Comparison of ENCODE assay signal across 34 mouse cellular contexts in genomic region chr15:82192617-82193016, GRCm38 (mm10). TPM values are rescaled to one million over a fixed set of nuclear protein-coding genes. Genes with fewer than 3 reads are reported as not detected.
DNase-seq lines count a peak whose midpoint lies in the region; ATAC-seq and TF ChIP-seq lines count a peak whose summit lies in the region.
"Had no signal": no experiment of that assay in that cellular context is flagged by ENCODE, and none has a peak within 500 bp of the region (broad histone marks: within the 10 kb centered on the region; RNA-seq: fewer than 3 reads in every experiment).

No protein-coding gene starts in this region.

- peaks cover 19% of the 10 kb centered on the region for H3K79me2 ChIP-seq in myocyte (ENCODE audit: control insufficient read depth, insufficient read depth)

- H3K4me3 ChIP-seq in hindbrain, postnatal 0 days (ENCODE audit: low read length) = no peak overlapping the region
- H3K4me3 ChIP-seq in hindbrain, embryonic 16.5 days (ENCODE audit: low read length) = no peak overlapping the region
- H3K4me3 ChIP-seq in midbrain, embryonic 13.5 days (replicated peaks) = no peak overlapping the region
- no peak overlapping the region for H3K4me3 ChIP-seq in midbrain, embryonic 15.5 days
- H3K4me3 ChIP-seq in myocyte = no peak overlapping the region
- no peak overlapping the region for H3K4me3 ChIP-seq in intestine, postnatal 0 days (ENCODE audit: low read depth, low read length)
- H3K4me3 ChIP-seq: embryonic facial prominence, embryonic 12.5 days; erythroblast, embryonic 14.5 days; forebrain, embryonic 13.5 days; hindbrain, embryonic 12.5 days; kidney, embryonic 15.5 days had no signal

- H3K27me3 ChIP-seq in hindbrain, postnatal 0 days (ENCODE audit: insufficient read depth, low read length) = no peaks in the 10 kb centered on the region
- no peaks in the 10 kb centered on the region for H3K27me3 ChIP-seq in hindbrain, embryonic 16.5 days (replicated peaks; ENCODE audit: control insufficient read depth, insufficient read depth, low read length)
- H3K27me3 ChIP-seq in midbrain, embryonic 13.5 days = no peaks in the 10 kb centered on the region
- H3K27me3 ChIP-seq in midbrain, embryonic 15.5 days (replicated peaks) = no peaks in the 10 kb centered on the region
- H3K27me3 ChIP-seq in myocyte (ENCODE audit: control insufficient read depth, insufficient read depth, insufficient read length) = no peaks in the 10 kb centered on the region
- no peaks in the 10 kb centered on the region for H3K27me3 ChIP-seq in intestine, postnatal 0 days (replicated peaks; ENCODE audit: control insufficient read depth, insufficient read depth, low read length)
- H3K27me3 ChIP-seq: embryonic facial prominence, embryonic 12.5 days; forebrain, embryonic 13.5 days; hindbrain, embryonic 12.5 days; kidney, embryonic 15.5 days had no signal

- H3K4me2 ChIP-seq in hindbrain, postnatal 0 days (ENCODE audit: low read depth, low read length) = no peak overlapping the region
- H3K4me2 ChIP-seq in hindbrain, embryonic 16.5 days (ENCODE audit: low read length) = no peak overlapping the region
- no peak overlapping the region for H3K4me2 ChIP-seq in midbrain, embryonic 13.5 days (replicated peaks)
- H3K4me2 ChIP-seq in midbrain, embryonic 15.5 days = no peak overlapping the region
- H3K4me2 ChIP-seq in myocyte (ENCODE audit: low read depth) = no peak overlapping the region
- H3K4me2 ChIP-seq in intestine, postnatal 0 days (replicated peaks; ENCODE audit: low read depth) = no peak overlapping the region
- H3K4me2 ChIP-seq: embryonic facial prominence, embryonic 12.5 days; forebrain, embryonic 13.5 days; heart, embryonic 11.5 days; hindbrain, embryonic 12.5 days; kidney, embryonic 15.5 days had no signal

- DNase-seq in hindbrain, postnatal 0 days (ENCODE audit: low spot score) = no peak
- DNase-seq in testis, postnatal 14 days (ENCODE audit: low spot score) = no peak
- DNase-seq: adrenal gland, adult 8-10 months; cerebellum, adult 8-10 months; gastrocnemius, postnatal 36 days; heart, adult 18-20 months; heart, postnatal 36 days; kidney, adult 11 months; kidney, postnatal 25 days; liver; lung, adult 18-20 months; lung, postnatal 10 days; midbrain, embryonic 14.5 days; right cerebral cortex, postnatal 4 days; thymus, adult 2 months; thymus, postnatal 36 days had no signal

- no peak overlapping the region for H3ac ChIP-seq in myocyte (ENCODE audit: control insufficient read depth, insufficient read length)

- H3K27ac ChIP-seq in hindbrain, postnatal 0 days = 0 out of 2 replicates have a peak overlapping the region, but pooled peaks have one; percentile 7
- no peak overlapping the region for H3K27ac ChIP-seq in hindbrain, embryonic 16.5 days (ENCODE audit: low read depth, low read length)
- 0 out of 2 replicates have a peak overlapping the region, but pooled peaks have one; percentile 6 for H3K27ac ChIP-seq in midbrain, embryonic 13.5 days
- H3K27ac ChIP-seq in midbrain, embryonic 15.5 days = no peak overlapping the region
- H3K27ac ChIP-seq in intestine, postnatal 0 days (ENCODE audit: low read depth, low read length) = no peak overlapping the region
- H3K27ac ChIP-seq: embryonic facial prominence, embryonic 12.5 days; forebrain, embryonic 13.5 days; hindbrain, embryonic 12.5 days; kidney, embryonic 15.5 days; macrophage; stomach, postnatal 0 days had no signal

- no peak overlapping the region for H3K9ac ChIP-seq in hindbrain, postnatal 0 days (replicated peaks; ENCODE audit: low read length)
- H3K9ac ChIP-seq in hindbrain, embryonic 16.5 days (ENCODE audit: low read depth, low read length) = no peak overlapping the region
- no peak overlapping the region for H3K9ac ChIP-seq in midbrain, embryonic 13.5 days (replicated peaks)
- no peak overlapping the region for H3K9ac ChIP-seq in midbrain, embryonic 15.5 days
- no peak overlapping the region for H3K9ac ChIP-seq in intestine, postnatal 0 days (ENCODE audit: low read depth, low read length)
- H3K9ac ChIP-seq: embryonic facial prominence, embryonic 12.5 days; forebrain, embryonic 13.5 days; hindbrain, embryonic 12.5 days; kidney, embryonic 15.5 days had no signal

- 0 out of 2 replicates have a peak, but pooled peaks have one; percentile 21 for ATAC-seq in hindbrain, postnatal 0 days
- no peak for ATAC-seq in hindbrain, embryonic 16.5 days
- ATAC-seq in midbrain, embryonic 13.5 days = no peak
- no peak for ATAC-seq in midbrain, embryonic 15.5 days (replicated peaks)
- ATAC-seq in intestine, postnatal 0 days = no peak
- ATAC-seq: forebrain, embryonic 13.5 days had no signal

- H3K9me3 ChIP-seq in hindbrain, postnatal 0 days (ENCODE audit: low read length) = no peaks in the 10 kb centered on the region
- H3K9me3 ChIP-seq in hindbrain, embryonic 16.5 days (ENCODE audit: control insufficient read depth, low read length) = no peaks in the 10 kb centered on the region
- H3K9me3 ChIP-seq in midbrain, embryonic 13.5 days = no peaks in the 10 kb centered on the region
- no peaks in the 10 kb centered on the region for H3K9me3 ChIP-seq in midbrain, embryonic 15.5 days
- H3K9me3 ChIP-seq in intestine, postnatal 0 days (ENCODE audit: control insufficient read depth) = no peaks in the 10 kb centered on the region
- H3K9me3 ChIP-seq: embryonic facial prominence, embryonic 12.5 days; forebrain, embryonic 13.5 days; hindbrain, embryonic 12.5 days; kidney, embryonic 15.5 days had no signal

- TF ChIP-seq POLR2A in myocyte (IDR thresholded peaks at IDR 0.05; ENCODE audit: insufficient read length, low read depth) = peak; percentile 9

- no peak for TF ChIP-seq CTCF in hindbrain, postnatal 0 days (IDR thresholded peaks at IDR 0.05; ENCODE audit: low read depth)
- no peak for TF ChIP-seq CTCF in intestine, postnatal 0 days (IDR thresholded peaks at IDR 0.05; ENCODE audit: low read depth)

- WGBS in hindbrain, postnatal 0 days = 66% methylated on average over 8 of the region's 8 CpGs
- 79% methylated on average over 8 of the region's 8 CpGs for WGBS in hindbrain, embryonic 16.5 days
- WGBS in midbrain, embryonic 13.5 days = 81% methylated on average over 8 of the region's 8 CpGs
- 79% methylated on average over 8 of the region's 8 CpGs for WGBS in midbrain, embryonic 15.5 days
- WGBS in intestine, postnatal 0 days = 90% methylated on average over 8 of the region's 8 CpGs

- H3K36me3 ChIP-seq in hindbrain, postnatal 0 days (ENCODE audit: insufficient read depth, low read length) = peaks cover 62% of the 10 kb centered on the region
- peaks cover 63% of the 10 kb centered on the region for H3K36me3 ChIP-seq in hindbrain, embryonic 16.5 days (ENCODE audit: control insufficient read depth, insufficient read depth, low read length)
- peaks cover 96% of the 10 kb centered on the region for H3K36me3 ChIP-seq in midbrain, embryonic 13.5 days
- H3K36me3 ChIP-seq in midbrain, embryonic 15.5 days (replicated peaks) = peaks cover 65% of the 10 kb centered on the region
- H3K36me3 ChIP-seq in myocyte (ENCODE audit: control insufficient read depth, insufficient read depth) = peaks cover 81% of the 10 kb centered on the region
- H3K36me3 ChIP-seq in intestine, postnatal 0 days (ENCODE audit: control insufficient read depth, insufficient read depth) = peaks cover 85% of the 10 kb centered on the region

- no peaks in the 10 kb centered on the region for H3K4me1 ChIP-seq in hindbrain, postnatal 0 days (ENCODE audit: insufficient read depth, low read length)
- H3K4me1 ChIP-seq in hindbrain, embryonic 16.5 days (ENCODE audit: control insufficient read depth, insufficient read depth, low read depth, low read length) = no peaks in the 10 kb centered on the region
- no peaks in the 10 kb centered on the region for H3K4me1 ChIP-seq in midbrain, embryonic 13.5 days (replicated peaks)
- no peaks in the 10 kb centered on the region for H3K4me1 ChIP-seq in midbrain, embryonic 15.5 days
- H3K4me1 ChIP-seq in intestine, postnatal 0 days (replicated peaks; ENCODE audit: control insufficient read depth, insufficient read depth, low read length) = no peaks in the 10 kb centered on the region
- H3K4me1 ChIP-seq: embryonic facial prominence, embryonic 12.5 days; forebrain, embryonic 13.5 days; hindbrain, embryonic 12.5 days had no signal

RNA-seq across cellular contexts. Expression of gene Shisa8, which starts 20.0 kb away (rescaled TPM):
- 34.7 and 36.0 TPM in 2 replicates for total RNA-seq in hindbrain, postnatal 0 days (2014; rRNA removed)
- 7.5 and 9.2 TPM in 2 replicates for polyA plus RNA-seq in hindbrain, postnatal 0 days (2015; fragmentation: Nextera tagmentation; extraction: Ambion mirVana)
- polyA plus RNA-seq in hindbrain, embryonic 16.5 days (2015; fragmentation: Nextera tagmentation; extraction: Ambion mirVana) = 3.4 and 4.2 TPM in 2 replicates
- polyA plus RNA-seq in midbrain, embryonic 13.5 days (2015; fragmentation: Nextera tagmentation; extraction: Ambion mirVana) = 0.50 and 0.70 TPM in 2 replicates
- 1.1 and 1.5 TPM in 2 replicates for polyA plus RNA-seq in midbrain, embryonic 15.5 days (2015; fragmentation: Nextera tagmentation; extraction: Ambion mirVana)
- polyA plus RNA-seq in myocyte (2012; fragmentation: generic; extraction: Trizol) = 0.13 TPM
- not detected in 2 replicates for polyA plus RNA-seq in intestine, postnatal 0 days (2015; fragmentation: Nextera tagmentation; extraction: Ambion mirVana)
- total RNA-seq: gastrocnemius, adult 18-20 months; gastrocnemius, postnatal 36 days; megakaryocyte-erythroid progenitor cell, adult 5-6 weeks had no signal
- polyA plus RNA-seq: macrophage had no signal

RNA-seq across cellular contexts. Expression of gene Tnfrsf13c, which starts 31.6 kb away (rescaled TPM):
- total RNA-seq in hindbrain, postnatal 0 days (2014; rRNA removed) = 0.29 and 5.6 TPM in 2 replicates
- polyA plus RNA-seq in hindbrain, postnatal 0 days (2015; fragmentation: Nextera tagmentation; extraction: Ambion mirVana) = 0.34 and 0.42 TPM in 2 replicates
- 0.10 and 0.31 TPM in 2 replicates for polyA plus RNA-seq in hindbrain, embryonic 16.5 days (2015; fragmentation: Nextera tagmentation; extraction: Ambion mirVana)
- polyA plus RNA-seq in midbrain, embryonic 13.5 days (2015; fragmentation: Nextera tagmentation; extraction: Ambion mirVana) = not detected in 2 replicates
- 0.08 and 0.26 TPM in 2 replicates for polyA plus RNA-seq in midbrain, embryonic 15.5 days (2015; fragmentation: Nextera tagmentation; extraction: Ambion mirVana)
- polyA plus RNA-seq in myocyte (2012; fragmentation: generic; extraction: Trizol) = 0.14 TPM
- polyA plus RNA-seq in intestine, postnatal 0 days (2015; fragmentation: Nextera tagmentation; extraction: Ambion mirVana) = 0.10 TPM in 1 of 2 replicates, not detected in the other
- total RNA-seq: gastrocnemius, adult 18-20 months; gastrocnemius, postnatal 36 days had no signal
- polyA plus RNA-seq: limb, embryonic 11.5 days; midbrain, embryonic 14.5 days; stomach, postnatal 0 days had no signal

RNA-seq across cellular contexts. Expression of gene Srebf2, which starts 45.6 kb away (rescaled TPM):
- 256 and 266 TPM in 2 replicates for total RNA-seq in hindbrain, postnatal 0 days (2014; rRNA removed)
- polyA plus RNA-seq in hindbrain, postnatal 0 days (2015; fragmentation: Nextera tagmentation; extraction: Ambion mirVana) = 139 and 145 TPM in 2 replicates
- polyA plus RNA-seq in hindbrain, embryonic 16.5 days (2015; fragmentation: Nextera tagmentation; extraction: Ambion mirVana) = 179 and 196 TPM in 2 replicates
- polyA plus RNA-seq in midbrain, embryonic 13.5 days (2015; fragmentation: Nextera tagmentation; extraction: Ambion mirVana) = 225 and 230 TPM in 2 replicates
- polyA plus RNA-seq in midbrain, embryonic 15.5 days (2015; fragmentation: Nextera tagmentation; extraction: Ambion mirVana) = 220 and 224 TPM in 2 replicates
- polyA plus RNA-seq in myocyte (2012; fragmentation: generic; extraction: Trizol) = 285 TPM
- polyA plus RNA-seq in intestine, postnatal 0 days (2015; fragmentation: Nextera tagmentation; extraction: Ambion mirVana) = 68.7 and 69.5 TPM in 2 replicates

RNA-seq across cellular contexts. Expression of gene Cenpm, which starts 51.9 kb away (rescaled TPM):
- 15.0 and 16.2 TPM in 2 replicates for total RNA-seq in hindbrain, postnatal 0 days (2014; rRNA removed)
- polyA plus RNA-seq in hindbrain, postnatal 0 days (2015; fragmentation: Nextera tagmentation; extraction: Ambion mirVana) = 23.0 and 27.6 TPM in 2 replicates
- 20.0 and 24.0 TPM in 2 replicates for polyA plus RNA-seq in hindbrain, embryonic 16.5 days (2015; fragmentation: Nextera tagmentation; extraction: Ambion mirVana)
- polyA plus RNA-seq in midbrain, embryonic 13.5 days (2015; fragmentation: Nextera tagmentation; extraction: Ambion mirVana) = 28.6 and 30.4 TPM in 2 replicates
- polyA plus RNA-seq in midbrain, embryonic 15.5 days (2015; fragmentation: Nextera tagmentation; extraction: Ambion mirVana) = 10.7 and 13.6 TPM in 2 replicates
- polyA plus RNA-seq in myocyte (2012; fragmentation: generic; extraction: Trizol) = 28.1 TPM
- polyA plus RNA-seq in intestine, postnatal 0 days (2015; fragmentation: Nextera tagmentation; extraction: Ambion mirVana) = 14.8 and 16.5 TPM in 2 replicates
- total RNA-seq: gastrocnemius, adult 18-20 months; neutrophil, adult 5-6 weeks had no signal

RNA-seq across cellular contexts. Expression of gene 1500009C09Rik, which starts 59.6 kb away (rescaled TPM):
- total RNA-seq in hindbrain, postnatal 0 days (2014; rRNA removed) = 116 and 127 TPM in 2 replicates
- polyA plus RNA-seq in hindbrain, postnatal 0 days (2015; fragmentation: Nextera tagmentation; extraction: Ambion mirVana) = 12.5 and 13.9 TPM in 2 replicates
- polyA plus RNA-seq in hindbrain, embryonic 16.5 days (2015; fragmentation: Nextera tagmentation; extraction: Ambion mirVana) = 16.7 and 20.3 TPM in 2 replicates
- polyA plus RNA-seq in midbrain, embryonic 13.5 days (2015; fragmentation: Nextera tagmentation; extraction: Ambion mirVana) = 9.6 and 9.7 TPM in 2 replicates
- polyA plus RNA-seq in midbrain, embryonic 15.5 days (2015; fragmentation: Nextera tagmentation; extraction: Ambion mirVana) = 22.6 and 24.0 TPM in 2 replicates
- not detected for polyA plus RNA-seq in myocyte (2012; fragmentation: generic; extraction: Trizol)
- polyA plus RNA-seq in intestine, postnatal 0 days (2015; fragmentation: Nextera tagmentation; extraction: Ambion mirVana) = 0.13 TPM in 1 of 2 replicates, not detected in the other
- total RNA-seq: gastrocnemius, adult 18-20 months; gastrocnemius, postnatal 36 days; heart, adult 18-20 months; heart, postnatal 36 days; megakaryocyte-erythroid progenitor cell, adult 5-6 weeks; neutrophil, adult 5-6 weeks had no signal
- polyA plus RNA-seq: embryonic facial prominence, embryonic 12.5 days; erythroblast, embryonic 14.5 days; heart, embryonic 11.5 days; heart, embryonic 16.5 days; limb, embryonic 11.5 days; macrophage had no signal

Comparison
In these comparisons a context has a peak if more than half of its experiments do, and no peak if none do; other contexts are left out.
1. H3K27ac ChIP-seq: peak in hindbrain, postnatal 0 days (single experiment) and midbrain, embryonic 13.5 days (single experiment); none in hindbrain, embryonic 16.5 days (single experiment), midbrain, embryonic 15.5 days (single experiment) and intestine, postnatal 0 days (single experiment).